Mouse (Mus musculus) urinary bladder, postnatal 36 days (tissue): Measurements from ENCODE around the gene Asb11.

Experiments
- DNase-seq, 2 experiments: peaks; one replicate each; pipeline ENCODE4 v3.0.0; 2022; ENCODE audit warnings: low spot score in 2 of 2, mixed read lengths in 1 of 2

Asb11 gene

GRCm38 (mm10) chrX:164445601-164446000 lies 8.8 kb downstream of the Asb11 start:
- no peak for DNase-seq

GRCm38 (mm10) chrX:164446106-164446551 lies 9.3 kb downstream of the Asb11 start:
- DNase-seq, result peak in 1 of 2 experiments; percentile 2

GRCm38 (mm10) chrX:164446835-164447681 lies 10.3 kb downstream of the Asb11 start:
- no peak for DNase-seq

GRCm38 (mm10) chrX:164447682-164448071 lies 10.9 kb downstream of the Asb11 start:
- no peak for DNase-seq

- DNase-seq, result peak in 1 of 2 experiments; percentile 2
Measured at GRCm38 (mm10) chrX:164449201-164449600, 12.4 kb downstream of the Asb11 start.

DNA sequence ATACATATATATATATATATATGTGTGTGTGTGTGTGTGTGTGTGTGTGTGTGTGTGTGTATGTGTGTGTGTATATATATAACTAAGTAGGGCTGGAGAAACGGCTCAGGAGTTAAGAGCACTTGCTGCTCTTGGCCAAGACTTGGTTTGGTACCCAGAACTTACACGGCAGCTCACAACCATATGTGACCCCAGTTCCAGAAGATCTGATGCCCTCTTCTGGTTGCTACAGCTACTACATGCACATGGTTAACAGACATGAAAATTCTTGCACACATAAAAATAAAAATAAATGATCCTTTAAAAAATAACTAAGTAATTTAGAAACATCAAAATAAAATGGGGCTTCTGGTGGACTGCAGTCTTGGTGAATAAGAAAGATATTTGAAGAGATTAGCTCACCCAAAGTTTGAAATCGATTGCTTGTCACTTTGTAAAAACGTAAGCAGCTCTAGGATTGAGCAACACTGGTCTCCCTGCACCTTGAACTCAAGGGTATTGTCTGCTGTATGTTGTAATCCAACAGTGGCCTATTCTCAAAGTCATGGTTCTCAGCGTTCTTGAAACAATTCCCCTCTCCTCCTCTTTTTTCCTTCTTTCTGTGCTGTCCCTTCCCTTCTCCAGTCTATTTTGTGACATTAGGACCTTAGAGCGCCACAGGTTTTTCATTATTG lies 22.5 kb downstream of the Asb11 start:
- no peak for DNase-seq

- DNase-seq, result no peak
Measured at GRCm38 (mm10) chrX:164502258-164502657, 65.5 kb downstream of the Asb11 start.

DNA sequence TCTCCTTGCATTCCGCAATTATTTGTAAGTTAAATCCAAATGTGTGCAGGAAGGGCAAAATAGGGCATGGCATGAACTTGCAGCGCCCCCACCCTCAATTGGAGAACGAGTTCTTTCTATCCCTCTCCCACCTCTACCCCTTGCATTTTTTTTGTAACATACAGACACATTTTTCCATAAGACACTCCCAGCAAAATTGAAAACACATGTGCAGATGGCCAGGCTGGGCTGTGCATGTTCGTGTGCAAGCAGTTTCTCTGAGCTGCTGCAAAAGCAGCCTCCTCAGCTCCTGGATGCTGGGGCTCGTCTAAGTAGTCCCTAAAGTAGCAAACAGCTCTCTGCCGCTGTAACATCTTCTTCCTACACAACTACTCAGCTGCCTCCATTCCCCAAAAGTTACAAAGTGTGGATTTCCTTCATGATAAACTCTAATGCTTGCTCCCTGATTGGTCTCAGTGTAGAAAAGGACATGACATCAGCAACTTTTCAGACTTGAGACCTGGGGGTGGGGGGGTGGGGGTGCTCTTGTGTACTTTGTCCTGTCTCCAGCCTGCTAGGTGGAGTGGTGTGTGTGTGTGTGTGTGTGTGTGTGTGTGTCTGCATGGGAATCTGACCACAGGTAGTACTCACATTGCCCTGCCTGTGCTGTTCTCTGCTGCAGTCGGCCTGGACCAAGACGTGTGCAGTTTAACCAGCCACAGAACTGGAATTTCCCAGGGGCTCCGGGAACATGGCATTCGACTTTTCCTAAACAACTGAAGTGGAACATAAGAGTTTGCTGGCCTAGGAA lies 69.1 kb downstream of the Asb11 start, which contains the start of gene Asb9:
Gene Asb9 (plus strand): TSS at position 619 of the 790 bp plus-strand sequence.
- no peak for DNase-seq

GRCm38 (mm10) chrX:164507068-164507467 lies 70.3 kb downstream of the Asb11 start:
- DNase-seq, result no peak

GRCm38 (mm10) chrX:164508728-164509127 lies 71.9 kb downstream of the Asb11 start:
- DNase-seq, result no peak
